Mouse (Mus musculus) hindbrain, embryonic 11.5 days (tissue): ENCODE results near the gene Cebpb. TPM values are rescaled to one million over a fixed set of nuclear protein-coding genes. Genes with fewer than 3 reads are reported as not detected.

Experiments
- ATAC-seq: fragments of 200-750 bp; cut with Nextera tagmentation; 2 replicates; pipeline ENCODE4 v1.8.0; 2017; ENCODE audit warnings: mild to moderate bottlenecking, moderate TSS enrichment, moderate library complexity; ENCODE audit not compliant: low FRiP score
- DNase-seq: peaks from one replicate; pipeline ENCODE4 v3.0.0-alpha.2; 2015; ENCODE audit warnings: low spot score
- H3K27ac ChIP-seq: fragments of 300-500 bp; sonication (generic); 2 replicates; pipeline ENCODE4 v1.5.1; 2014; ENCODE audit warnings: mild to moderate bottlenecking, low read depth, low read length
- H3K27me3 ChIP-seq: fragments of 300-500 bp; sonication (generic); 2 replicates; pipeline ENCODE4 v1.6.1; 2014; ENCODE audit warnings: mild to moderate bottlenecking, low read length, moderate library complexity, mixed read lengths; ENCODE audit not compliant: control insufficient read depth, insufficient read depth
- H3K36me3 ChIP-seq: fragments of 300-500 bp; sonication (generic); 2 replicates; pipeline ENCODE4 v1.6.1; 2014; ENCODE audit warnings: mild to moderate bottlenecking, low read length, moderate library complexity, mixed read lengths; ENCODE audit not compliant: control insufficient read depth, insufficient read depth
- H3K4me1 ChIP-seq: fragments of 300-500 bp; sonication (generic); replicated peaks from 2 replicates; pipeline ENCODE4 v1.6.1; 2014; ENCODE audit warnings: low read length, mixed read lengths; ENCODE audit not compliant: control insufficient read depth, insufficient read depth
- H3K4me2 ChIP-seq: fragments of 300-500 bp; sonication (generic); replicated peaks from 2 replicates; pipeline ENCODE4 v1.6.1; 2014; ENCODE audit warnings: mild to moderate bottlenecking, low read depth, low read length
- H3K4me3 ChIP-seq: fragments of 300-500 bp; sonication (generic); 2 replicates; pipeline ENCODE4 v1.5.1; 2014; ENCODE audit warnings: low read depth, low read length
- H3K9ac ChIP-seq: fragments of 300-500 bp; sonication (generic); 2 replicates; pipeline ENCODE4 v1.6.1; 2014; ENCODE audit warnings: low read depth, low read length
- H3K9me3 ChIP-seq: fragments of 300-500 bp; sonication (generic); 2 replicates; pipeline ENCODE4 v1.6.1; 2016; ENCODE audit warnings: low read length; ENCODE audit not compliant: control insufficient read depth
- WGBS: fragments of 180-500 bp; shearing (Covaris S2); extraction: QIAGEN DNeasy Blood & Tissue Kit; methylation state at CpG from one replicate; pipeline ENCODE4 v1.1.7; 2014; 5-methylcytosine and 5-hydroxymethylcytosine counted together
- polyA plus RNA-seq: library from polyadenylated mRNA; unstranded; fragments of >200 nt; fragmentation: Nextera tagmentation; extraction: Ambion mirVana; gene quantifications from 2 replicates; pipeline ENCODE4 v1.2.1, GENCODE M21; 2014

Cebpb gene
- polyA plus RNA-seq, 1 experiment from 2014 or later, result 1.5 TPM

- H3K27ac ChIP-seq, result no peak overlapping the region
- DNase-seq (no peak), ATAC-seq (no peak)
- no peak overlapping the region for H3K4me2 ChIP-seq
- H3K4me3 ChIP-seq, result no peak overlapping the region
- no peaks in the 10 kb centered on the region for H3K9me3 ChIP-seq
- no peaks in the 10 kb centered on the region for H3K36me3 ChIP-seq
- H3K27me3 ChIP-seq, result peaks cover 31% of the 10 kb centered on the region
- no peak overlapping the region for H3K9ac ChIP-seq
- peaks cover 4% of the 10 kb centered on the region; the same call in 1 of the 2 replicates for H3K4me1 ChIP-seq
- 56% methylated on average over 3 of the region's 3 CpGs for WGBS
Measured at GRCm38 (mm10) chr2:167692831-167693230, 4.1 kb downstream of the Cebpb start.

GRCm38 (mm10) chr2:167693540-167693939 lies 4.8 kb downstream of the Cebpb start:
- WGBS, result 87% methylated on average over 2 of the region's 2 CpGs
- H3K27ac ChIP-seq, result no peak overlapping the region

GRCm38 (mm10) chr2:167694244-167694643 lies 5.5 kb downstream of the Cebpb start:
- Histone ChIP-seq H3K9ac (no peak overlapping the region), H3K36me3 (no peaks in the 10 kb centered on the region), H3K4me2 (no peak overlapping the region), H3K4me3 (no peak overlapping the region), H3K27ac (no peak overlapping the region), H3K27me3 (peaks cover 18% of the 10 kb centered on the region), H3K9me3 (no peaks in the 10 kb centered on the region), H3K4me1 (peaks cover 3% of the 10 kb centered on the region; the same call in 1 of the 2 replicates)
- ATAC-seq, result no peak
- DNase-seq, result no peak
- 92% methylated on average over 1 of the region's 1 CpGs for WGBS

More at GRCm38 (mm10) chr2:167693540-167693939, 4.8 kb downstream of the Cebpb start:
- DNase-seq (no peak), ATAC-seq (no peak)
- no peak overlapping the region for H3K4me2 ChIP-seq
- no peaks in the 10 kb centered on the region for H3K9me3 ChIP-seq
- H3K9ac ChIP-seq, result no peak overlapping the region
- peaks cover 24% of the 10 kb centered on the region for H3K27me3 ChIP-seq
- peaks cover 4% of the 10 kb centered on the region; the same call in 1 of the 2 replicates for H3K4me1 ChIP-seq
- no peaks in the 10 kb centered on the region for H3K36me3 ChIP-seq
- no peak overlapping the region for H3K4me3 ChIP-seq

GRCm38 (mm10) chr2:167694963-167695362 lies 6.2 kb downstream of the Cebpb start:
- no peak overlapping the region for H3K4me3 ChIP-seq
- no peaks in the 10 kb centered on the region for H3K36me3 ChIP-seq
- ATAC-seq (no peak), DNase-seq (no peak)
- no peaks in the 10 kb centered on the region for H3K4me1 ChIP-seq
- peaks cover 11% of the 10 kb centered on the region for H3K27me3 ChIP-seq
- no peak overlapping the region for H3K4me2 ChIP-seq
- 92% methylated on average over 7 of the region's 7 CpGs for whole genome bisulfite sequencing
- no peak overlapping the region for H3K9ac ChIP-seq
- H3K9me3 ChIP-seq, result no peaks in the 10 kb centered on the region
- no peak overlapping the region for H3K27ac ChIP-seq

- H3K36me3 ChIP-seq, result no peaks in the 10 kb centered on the region
- H3K4me3 ChIP-seq, result no peak overlapping the region
- H3K4me2 ChIP-seq, result no peak overlapping the region
- no peak overlapping the region for H3K27ac ChIP-seq
- peaks cover 7% of the 10 kb centered on the region for H3K27me3 ChIP-seq
- DNase-seq, result no peak
- no peak for ATAC-seq
- H3K9me3 ChIP-seq, result no peaks in the 10 kb centered on the region
- 72% methylated on average over 14 of the region's 14 CpGs for WGBS
- H3K9ac ChIP-seq, result no peak overlapping the region
- no peaks in the 10 kb centered on the region for H3K4me1 ChIP-seq
Measured at GRCm38 (mm10) chr2:167695491-167695890, 6.8 kb downstream of the Cebpb start.

- Histone ChIP-seq H3K4me2 (no peak overlapping the region), H3K27me3 (peaks cover under 1% of the 10 kb centered on the region; the same call in 1 of the 2 replicates), H3K4me1 (no peaks in the 10 kb centered on the region), H3K27ac (no peak overlapping the region), H3K9ac (no peak overlapping the region), H3K9me3 (no peaks in the 10 kb centered on the region), H3K36me3 (no peaks in the 10 kb centered on the region), H3K4me3 (no peak overlapping the region)
- 85% methylated on average over 7 of the region's 7 CpGs for WGBS
- ATAC-seq, result no peak
- no peak for DNase-seq
Measured at GRCm38 (mm10) chr2:167696143-167696542, 7.4 kb downstream of the Cebpb start.

GRCm38 (mm10) chr2:167697902-167698301 lies 9.2 kb downstream of the Cebpb start:
- no peak for DNase-seq
- Histone ChIP-seq H3K4me2 (no peak overlapping the region), H3K9me3 (no peaks in the 10 kb centered on the region), H3K27ac (no peak overlapping the region), H3K4me3 (no peak overlapping the region), H3K9ac (no peak overlapping the region), H3K36me3 (no peaks in the 10 kb centered on the region), H3K4me1 (no peaks in the 10 kb centered on the region), H3K27me3 (no peaks in the 10 kb centered on the region)
- ATAC-seq, result no peak
- 60% methylated on average over 5 of the region's 5 CpGs for WGBS

- no peak overlapping the region for H3K4me3 ChIP-seq
- DNase-seq, result no peak
- no peaks in the 10 kb centered on the region for H3K36me3 ChIP-seq
- no peak overlapping the region for H3K4me2 ChIP-seq
- H3K9me3 ChIP-seq, result no peaks in the 10 kb centered on the region
- no peak for ATAC-seq
- H3K27ac ChIP-seq, result no peak overlapping the region
- 81% methylated on average over 5 of the region's 5 CpGs for WGBS
- H3K4me1 ChIP-seq, result no peaks in the 10 kb centered on the region
- H3K27me3 ChIP-seq, result no peaks in the 10 kb centered on the region
- H3K9ac ChIP-seq, result no peak overlapping the region
Measured at GRCm38 (mm10) chr2:167700018-167700417, 11.3 kb downstream of the Cebpb start.

- H3K27ac ChIP-seq, result no peak overlapping the region
- WGBS, result 77% methylated on average over 5 of the region's 5 CpGs
- H3K36me3 ChIP-seq, result no peaks in the 10 kb centered on the region
- no peaks in the 10 kb centered on the region for H3K4me1 ChIP-seq
- H3K4me2 ChIP-seq, result no peak overlapping the region
- no peaks in the 10 kb centered on the region for H3K27me3 ChIP-seq
- ATAC-seq (no peak), DNase-seq (no peak)
- no peak overlapping the region for H3K4me3 ChIP-seq
- no peaks in the 10 kb centered on the region for H3K9me3 ChIP-seq
- no peak overlapping the region for H3K9ac ChIP-seq
Measured at GRCm38 (mm10) chr2:167701472-167701871, 12.8 kb downstream of the Cebpb start.
